Comparison of ENCODE assay signal across 12 mouse cellular contexts in the genomic region with DNA sequence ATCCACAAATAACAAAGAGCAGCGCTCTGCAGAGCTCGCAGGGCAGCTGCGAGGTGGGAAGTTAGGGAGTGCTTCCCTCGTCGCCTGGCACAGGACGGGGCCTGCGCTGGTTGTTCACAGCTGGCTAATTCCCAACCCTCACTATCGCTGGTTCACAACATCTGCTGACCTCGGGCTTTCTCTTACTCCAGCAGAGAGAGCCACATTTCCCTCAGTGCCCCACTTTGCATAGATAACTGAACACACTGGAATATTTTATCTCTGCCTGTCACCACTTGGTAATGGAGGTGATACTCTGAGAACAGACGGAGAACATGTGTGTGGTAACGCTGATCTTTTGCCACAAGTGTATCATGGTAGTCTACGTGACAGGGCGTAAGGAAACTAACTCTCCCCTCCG. TPM values are rescaled to one million over a fixed set of nuclear protein-coding genes. Genes with fewer than 3 reads are reported as not detected.
A peak's percentile ranks its signal among the peaks of the same experiment; 100 is the strongest.
DNase-seq lines count a peak whose midpoint lies in the region; ATAC-seq and TF ChIP-seq lines count a peak whose summit lies in the region.
"Had no signal": no experiment of that assay in that cellular context is flagged by ENCODE, and none has a peak within 500 bp of the region (broad histone marks: within the 10 kb centered on the region; RNA-seq: fewer than 3 reads in every experiment).

No protein-coding gene starts in this region.

- H3K27me3 ChIP-seq in E14TG2a.4 (ENCODE audit: insufficient read depth, low read length): no peaks in the 10 kb centered on the region
- H3K27me3 ChIP-seq in midbrain, embryonic 10.5 days (ENCODE audit: low read depth, poor library complexity, severe bottlenecking): no peaks in the 10 kb centered on the region
- H3K27me3 ChIP-seq: limb, embryonic 13.5 days; Patski had no signal

- peak; percentile 64 for ATAC-seq in erythroid progenitor cell, adult 5-6 weeks (replicated peaks; ENCODE audit: low FRiP score, poor library complexity, severe bottlenecking)
- ATAC-seq: forebrain, postnatal 0 days; Patski had no signal

- TF ChIP-seq CTCF in E14TG2a.4 (conservative IDR thresholded peaks at IDR 0.05; ENCODE audit: low read length): no peak

- 86% methylated on average over 14 of the region's 14 CpGs for WGBS in midbrain, embryonic 10.5 days

- H3K4me1 ChIP-seq in E14TG2a.4 (replicated peaks; ENCODE audit: low read depth, low read length): peaks cover 89% of the 10 kb centered on the region
- H3K4me1 ChIP-seq in midbrain, embryonic 10.5 days: no peaks in the 10 kb centered on the region
- H3K4me1 ChIP-seq: limb, embryonic 13.5 days had no signal

- H3K27ac ChIP-seq in midbrain, embryonic 10.5 days (replicated peaks): no peak overlapping the region
- H3K27ac ChIP-seq: heart, adult 2 months; limb, embryonic 13.5 days had no signal

- H3K9me3 ChIP-seq in E14TG2a.4 (ENCODE audit: low read length): peaks cover 7% of the 10 kb centered on the region; the same call in 1 of the 2 replicates
- H3K9me3 ChIP-seq in midbrain, embryonic 10.5 days (replicated peaks): peaks cover 14% of the 10 kb centered on the region

- DNase-seq in heart, adult 18-20 months: peak; percentile 34 to 58
- no peak for DNase-seq in heart, adult 11 months
- DNase-seq in liver: peak; percentile 79
- DNase-seq in adrenal gland, postnatal 4 days (ENCODE audit: low spot score in 2 of 2): no peak
- no peak for DNase-seq in midbrain, embryonic 10.5 days (ENCODE audit: low spot score)
- DNase-seq in thymus, postnatal 10 days (ENCODE audit: low spot score in 2 of 2): no peak
- DNase-seq: forebrain, postnatal 0 days had no signal

- 0 out of 2 replicates have a peak overlapping the region, but pooled peaks have one; percentile 5 for H3K4me3 ChIP-seq in E14TG2a.4 (replicated peaks; ENCODE audit: low read length)
- no peak overlapping the region for H3K4me3 ChIP-seq in midbrain, embryonic 10.5 days
- H3K4me3 ChIP-seq: heart, adult 2 months; limb, embryonic 13.5 days had no signal

- H3K36me3 ChIP-seq in E14TG2a.4 (ENCODE audit: insufficient read depth, low read length): peaks cover 95% of the 10 kb centered on the region
- peaks cover 100% of the 10 kb centered on the region for H3K36me3 ChIP-seq in midbrain, embryonic 10.5 days

RNA-seq across cellular contexts. Expression of gene Shisa8, which starts 26.5 kb away (rescaled TPM):
- total RNA-seq in heart, adult 18-20 months (2021): under 1 TPM in 1 of 2 experiments, not detected in 1; 0.21 TPM
- not detected in 2 replicates for total RNA-seq in erythroid progenitor cell, adult 5-6 weeks (2015; ENCODE audit: low replicate concordance)
- total RNA-seq in erythroid progenitor cell, adult 5-6 weeks (2017; ENCODE audit: low replicate concordance): not detected in 2 replicates
- total RNA-seq in adrenal gland, postnatal 4 days (2021): under 1 TPM; 0.70 to 0.79 TPM
- polyA plus RNA-seq in midbrain, embryonic 10.5 days (2016; fragmentation: Nextera tagmentation; extraction: Ambion mirVana): 0.16 and 0.52 TPM in 2 replicates

RNA-seq across cellular contexts. Expression of gene Tnfrsf13c, which starts 38.0 kb away (rescaled TPM):
- total RNA-seq in heart, adult 18-20 months (2021): 1 to 10 TPM in 1 of 2 experiments, under 1 TPM in 1; 0.35 to 2.2 TPM
- 13.4 and 15.5 TPM in 2 replicates for total RNA-seq in erythroid progenitor cell, adult 5-6 weeks (2015; ENCODE audit: low replicate concordance)
- 6.7 and 11.9 TPM in 2 replicates for total RNA-seq in erythroid progenitor cell, adult 5-6 weeks (2017; ENCODE audit: low replicate concordance)
- total RNA-seq in adrenal gland, postnatal 4 days (2021): 1 to 10 TPM in 1 of 2 experiments, under 1 TPM in 1; 0.65 to 1.5 TPM
- polyA plus RNA-seq in midbrain, embryonic 10.5 days (2016; fragmentation: Nextera tagmentation; extraction: Ambion mirVana): 0.07 TPM in 1 of 2 replicates, not detected in the other

RNA-seq across cellular contexts. Expression of gene Srebf2, which starts 39.1 kb away (rescaled TPM):
- total RNA-seq in heart, adult 18-20 months (2021): 10 to 100 TPM; 18.2 to 22.1 TPM
- total RNA-seq in erythroid progenitor cell, adult 5-6 weeks (2015; ENCODE audit: low replicate concordance): 40.7 and 42.9 TPM in 2 replicates
- 36.2 and 43.0 TPM in 2 replicates for total RNA-seq in erythroid progenitor cell, adult 5-6 weeks (2017; ENCODE audit: low replicate concordance)
- 10 to 100 TPM; 54.6 to 71.7 TPM for total RNA-seq in adrenal gland, postnatal 4 days (2021)
- polyA plus RNA-seq in midbrain, embryonic 10.5 days (2016; fragmentation: Nextera tagmentation; extraction: Ambion mirVana): 214 and 239 TPM in 2 replicates

RNA-seq across cellular contexts. Expression of gene Ccdc134, which starts 58.4 kb away (rescaled TPM):
- 1 to 10 TPM; 4.0 to 4.4 TPM for total RNA-seq in heart, adult 18-20 months (2021)
- total RNA-seq in erythroid progenitor cell, adult 5-6 weeks (2015; ENCODE audit: low replicate concordance): 2.9 and 12.6 TPM in 2 replicates
- total RNA-seq in erythroid progenitor cell, adult 5-6 weeks (2017; ENCODE audit: low replicate concordance): 5.5 and 5.8 TPM in 2 replicates
- 10 to 100 TPM; 11.1 to 11.3 TPM for total RNA-seq in adrenal gland, postnatal 4 days (2021)
- polyA plus RNA-seq in midbrain, embryonic 10.5 days (2016; fragmentation: Nextera tagmentation; extraction: Ambion mirVana): 23.0 and 25.6 TPM in 2 replicates

RNA-seq across cellular contexts. Expression of gene Cenpm, which starts 58.4 kb away (rescaled TPM):
- total RNA-seq in heart, adult 18-20 months (2021): under 1 TPM; 0.42 to 0.46 TPM
- total RNA-seq in erythroid progenitor cell, adult 5-6 weeks (2015; ENCODE audit: low replicate concordance): 50.7 and 56.2 TPM in 2 replicates
- 11.6 and 36.7 TPM in 2 replicates for total RNA-seq in erythroid progenitor cell, adult 5-6 weeks (2017; ENCODE audit: low replicate concordance)
- total RNA-seq in adrenal gland, postnatal 4 days (2021): 10 to 100 TPM; 12.8 to 16.8 TPM
- 94.9 and 102 TPM in 2 replicates for polyA plus RNA-seq in midbrain, embryonic 10.5 days (2016; fragmentation: Nextera tagmentation; extraction: Ambion mirVana)

Comparison
In these comparisons a context has a peak if more than half of its experiments do, and no peak if none do; other contexts are left out.
1. DNase-seq: peak in heart, adult 18-20 months (2 of 2) and liver (single experiment); none in heart, adult 11 months (single experiment), adrenal gland, postnatal 4 days (0 of 2), midbrain, embryonic 10.5 days (single experiment) and thymus, postnatal 10 days (0 of 2).